Mouse (Mus musculus) myocyte (in vitro differentiated cells): ENCODE measurements around the gene Cntnap1. TPM values are rescaled to one million over a fixed set of nuclear protein-coding genes. Genes with fewer than 3 reads are reported as not detected.

Experiments used
- H3K27me3 ChIP-seq: one replicate; pipeline ENCODE4 v1.6.1; 2011; ENCODE audit not compliant: control insufficient read depth, insufficient read depth, insufficient read length
- H3K36me3 ChIP-seq: one replicate; pipeline ENCODE4 v1.6.1; 2011; ENCODE audit not compliant: control insufficient read depth, insufficient read depth
- H3K4me2 ChIP-seq: one replicate; pipeline ENCODE4 v1.6.1; 2011; ENCODE audit warnings: low read depth, control low read depth
- H3K4me3 ChIP-seq: one replicate; pipeline ENCODE4 v1.5.1; 2011; ENCODE audit warnings: mild to moderate bottlenecking, control low read depth, moderate library complexity
- H3K79me2 ChIP-seq: one replicate; pipeline ENCODE4 v1.6.1; 2011; ENCODE audit not compliant: control insufficient read depth, insufficient read depth
- H3ac ChIP-seq: one replicate; pipeline ENCODE4 v1.6.1; 2011; ENCODE audit not compliant: control insufficient read depth, insufficient read length
- CEBPB ChIP-seq: IDR thresholded peaks from 2 replicates; pipeline ENCODE4 v1.6.1; 2011; ENCODE audit warnings: mild to moderate bottlenecking, moderate library complexity; ENCODE audit not compliant: poor library complexity, insufficient read depth, severe bottlenecking
- E2F4 ChIP-seq: IDR thresholded peaks from one replicate; pipeline ENCODE4 v1.6.1; 2011; ENCODE audit warnings: mild to moderate bottlenecking, control low read depth, moderate library complexity; ENCODE audit not compliant: insufficient read depth
- MAX ChIP-seq: IDR thresholded peaks from one replicate; pipeline ENCODE4 v1.6.1; 2011; ENCODE audit warnings: low read depth, mild to moderate bottlenecking, control low read depth
- MYOD1 ChIP-seq, 3 experiments: IDR thresholded peaks; one replicate each; pipeline ENCODE4 v1.6.1; 2011; ENCODE audit warnings: control low read depth in 2 of 3, low read depth in 2 of 3, mild to moderate bottlenecking in 2 of 3, moderate library complexity in 1 of 3; ENCODE audit not compliant: insufficient read length in 2 of 3, control insufficient read depth in 1 of 3
- MYOG ChIP-seq, 3 experiments: IDR thresholded peaks; one replicate each; pipeline ENCODE4 v1.6.1; 2011; ENCODE audit warnings: control low read depth in 2 of 3, low read depth in 2 of 3, mild to moderate bottlenecking in 2 of 3; ENCODE audit not compliant: insufficient read length in 2 of 3, control insufficient read depth in 1 of 3, insufficient read depth in 1 of 3
- POLR2A ChIP-seq: IDR thresholded peaks from one replicate; pipeline ENCODE4 v1.6.1; 2011; ENCODE audit warnings: low read depth, mild to moderate bottlenecking, control low read depth, moderate library complexity; ENCODE audit not compliant: insufficient read length
- POLR2AphosphoS2 ChIP-seq: IDR thresholded peaks from one replicate; pipeline ENCODE4 v1.6.1; 2011; ENCODE audit warnings: low read depth, control low read depth; ENCODE audit not compliant: insufficient read length
- REST ChIP-seq: IDR thresholded peaks from one replicate; pipeline ENCODE4 v1.6.1; 2011; ENCODE audit warnings: mild to moderate bottlenecking, control low read depth, moderate library complexity; ENCODE audit not compliant: insufficient read depth, insufficient read length
- SRF ChIP-seq: IDR thresholded peaks from one replicate; pipeline ENCODE4 v1.6.1; 2011; ENCODE audit warnings: low read depth; ENCODE audit not compliant: control insufficient read depth, insufficient read length
- TCF12 ChIP-seq: IDR thresholded peaks from one replicate; pipeline ENCODE4 v1.6.1; 2011; ENCODE audit warnings: mild to moderate bottlenecking, control low read depth; ENCODE audit not compliant: poor library complexity, insufficient read depth, severe bottlenecking
- TCF3 ChIP-seq: IDR thresholded peaks from one replicate; pipeline ENCODE4 v1.6.1; 2011; ENCODE audit warnings: low read depth, control low read depth; ENCODE audit not compliant: insufficient read length
- USF1 ChIP-seq: IDR thresholded peaks from one replicate; pipeline ENCODE4 v1.6.1; 2011; ENCODE audit warnings: low read depth, mild to moderate bottlenecking, control low read depth, moderate library complexity
- polyA plus RNA-seq: library from polyadenylated mRNA; unstranded; fragments of >200 nt; fragmentation: generic; extraction: Trizol; gene quantifications from one replicate; pipeline ENCODE4 v1.2.1, GENCODE M21; 2012; ENCODE audit warnings: missing spikeins

Cntnap1 gene
- polyA plus RNA-seq, 1 experiment, result 1.3 TPM

DNA sequence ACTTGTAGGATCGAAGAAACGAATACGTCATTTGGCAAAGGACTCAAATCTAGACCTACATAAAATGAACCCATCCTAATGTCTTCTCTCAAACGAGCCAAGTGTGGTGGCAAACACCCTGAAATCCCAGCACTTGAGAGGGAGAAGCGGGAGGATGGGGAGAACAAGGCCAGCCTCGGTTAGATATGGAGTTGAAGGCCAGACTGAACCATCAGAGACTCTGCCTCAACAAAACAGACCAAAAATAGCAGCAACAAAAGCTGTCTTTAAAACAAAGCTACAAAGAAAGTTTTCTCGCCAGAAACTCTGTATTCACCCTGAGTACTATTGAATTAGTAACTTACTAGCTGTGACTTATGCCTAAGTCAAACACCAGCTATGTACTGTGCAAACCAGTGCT, 33.3 kb upstream of the Cntnap1 start:
- TF ChIP-seq TCF3, result no peak
- TF ChIP-seq CEBPB, result no peak
- TF ChIP-seq POLR2AphosphoS2, result no peak
- TF ChIP-seq USF1, result no peak
- no peak for TF ChIP-seq TCF12
- H3K4me2 ChIP-seq, result no peak overlapping the region
- no peaks in the 10 kb centered on the region for H3K27me3 ChIP-seq
- H3ac ChIP-seq, result no peak overlapping the region
- no peaks in the 10 kb centered on the region for H3K36me3 ChIP-seq
- H3K79me2 ChIP-seq, result no peaks in the 10 kb centered on the region
- H3K4me3 ChIP-seq, result no peak overlapping the region

DNA sequence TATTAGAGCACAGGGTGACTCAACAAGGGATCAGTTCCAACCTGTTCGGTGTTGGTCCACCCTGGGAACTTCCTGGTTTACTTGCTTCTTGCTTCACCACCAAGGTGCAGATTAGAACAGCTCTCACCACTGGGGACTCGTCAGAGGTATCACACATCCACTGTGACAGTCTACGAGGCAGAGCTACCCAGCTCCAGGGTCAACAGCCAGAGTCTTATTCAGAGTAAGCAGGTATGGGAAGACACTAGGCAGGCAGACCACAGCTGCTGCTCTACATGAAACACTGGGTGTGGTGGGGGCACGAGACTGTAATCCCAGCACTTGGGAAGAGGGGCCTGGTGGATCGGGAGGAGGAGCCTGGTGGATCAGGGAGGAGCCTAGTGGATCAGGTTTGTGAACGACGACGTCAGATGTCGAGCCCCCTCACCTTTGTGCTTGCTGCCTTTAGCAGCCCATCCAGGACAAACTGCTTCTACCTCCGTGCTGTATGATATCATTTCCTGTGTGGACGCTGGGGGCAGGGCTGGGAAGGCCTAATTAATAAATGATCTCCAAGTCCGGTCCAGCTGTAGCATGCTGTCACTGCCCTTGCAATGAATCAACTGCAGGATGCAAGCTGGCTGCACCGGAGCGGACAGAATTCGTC, 31.7 kb upstream of the Cntnap1 start:
- Histone ChIP-seq H3K27me3 (no peaks in the 10 kb centered on the region), H3K4me2 (peak overlapping the region; percentile 4), H3K4me3 (no peak overlapping the region), H3K79me2 (no peaks in the 10 kb centered on the region), H3K36me3 (no peaks in the 10 kb centered on the region), H3ac (no peak overlapping the region)
- TF ChIP-seq POLR2AphosphoS2 (no peak), REST (no peak), CEBPB (no peak), POLR2A (no peak)

GRCm38 (mm10) chr11:101140164-101140819, 30.0 kb upstream of the Cntnap1 start:
- TF ChIP-seq MAX (no peak), CEBPB (no peak)
- Histone ChIP-seq H3K79me2 (no peaks in the 10 kb centered on the region), H3K4me3 (no peak overlapping the region), H3K36me3 (no peaks in the 10 kb centered on the region), H3K27me3 (no peaks in the 10 kb centered on the region), H3ac (no peak overlapping the region), H3K4me2 (no peak overlapping the region)

- no peaks in the 10 kb centered on the region for H3K27me3 ChIP-seq
- H3K4me2 ChIP-seq, result no peak overlapping the region
- no peak for TF ChIP-seq TCF3
- no peak for TF ChIP-seq MYOG (IDR thresholded peaks at IDR 0.05; ENCODE audit: control insufficient read depth in 1 of 3, insufficient read depth in 1 of 3, insufficient read length in 2 of 3, low read depth in 2 of 3)
- TF ChIP-seq POLR2AphosphoS2, result no peak
- no peak for TF ChIP-seq USF1
- TF ChIP-seq MYOD1 (IDR thresholded peaks at IDR 0.05; ENCODE audit: control insufficient read depth in 1 of 3, insufficient read length in 2 of 3, low read depth in 2 of 3), result no peak
- no peak for TF ChIP-seq REST
- TF ChIP-seq TCF12, result no peak
- TF ChIP-seq MAX, result no peak
- no peak for TF ChIP-seq SRF
- no peak overlapping the region for H3K4me3 ChIP-seq
- H3ac ChIP-seq, result no peak overlapping the region
- no peaks in the 10 kb centered on the region for H3K79me2 ChIP-seq
- no peaks in the 10 kb centered on the region for H3K36me3 ChIP-seq
Observed at GRCm38 (mm10) chr11:101141088-101141487, 29.2 kb upstream of the Cntnap1 start.

GRCm38 (mm10) chr11:101142215-101142967, 27.9 kb upstream of the Cntnap1 start:
- TF ChIP-seq E2F4 (no peak), MYOG (IDR thresholded peaks at IDR 0.05; ENCODE audit: control insufficient read depth in 1 of 3, insufficient read depth in 1 of 3, insufficient read length in 2 of 3, low read depth in 2 of 3) (no peak), TCF12 (no peak), POLR2AphosphoS2 (no peak), REST (no peak), SRF (no peak), TCF3 (no peak), CEBPB (no peak), MAX (no peak), POLR2A (no peak), USF1 (no peak), MYOD1 (IDR thresholded peaks at IDR 0.05; ENCODE audit: control insufficient read depth in 1 of 3, insufficient read length in 2 of 3, low read depth in 2 of 3) (no peak)
- no peak overlapping the region for H3K4me2 ChIP-seq
- H3K79me2 ChIP-seq, result no peaks in the 10 kb centered on the region
- H3K36me3 ChIP-seq, result no peaks in the 10 kb centered on the region
- H3K4me3 ChIP-seq, result no peak overlapping the region
- H3K27me3 ChIP-seq, result no peaks in the 10 kb centered on the region
- no peak overlapping the region for H3ac ChIP-seq
